Mouse (Mus musculus) kidney, embryonic 14.5 days (tissue): ENCODE measurements at regions not wholly inside any gene's neighbourhood (a gene's known extent, or its start where the extent isn't known, plus 50 kb on each side); places are given as distances from the start of the nearest gene placed in this dataset.

Experiments
- ATAC-seq: fragments of 200-750 bp; cut with Nextera tagmentation; 2 replicates; pipeline ENCODE4 v1.8.0; 2017; ENCODE audit warnings: moderate number of reproducible peaks, mild to moderate bottlenecking, moderate TSS enrichment, moderate library complexity; ENCODE audit not compliant: low FRiP score, low TSS enrichment
- H3K27ac ChIP-seq: fragments of 300-500 bp; sonication (generic); 2 replicates; pipeline ENCODE4 v1.5.1; 2014; ENCODE audit warnings: low read depth, mild to moderate bottlenecking, low read length, moderate library complexity, mixed read lengths
- H3K27me3 ChIP-seq: fragments of 300-500 bp; sonication (generic); 2 replicates; pipeline ENCODE4 v1.6.1; 2014; ENCODE audit warnings: mild to moderate bottlenecking, low read length; ENCODE audit not compliant: control insufficient read depth, insufficient read depth
- H3K36me3 ChIP-seq: fragments of 300-500 bp; sonication (generic); 2 replicates; pipeline ENCODE4 v1.6.1; 2014; ENCODE audit warnings: low read length, mixed read lengths; ENCODE audit not compliant: control insufficient read depth, insufficient read depth
- H3K4me1 ChIP-seq: fragments of 300-500 bp; sonication (generic); 2 replicates; pipeline ENCODE4 v1.6.1; 2014; ENCODE audit warnings: low read length, mixed read lengths; ENCODE audit not compliant: control insufficient read depth, insufficient read depth
- H3K4me2 ChIP-seq: fragments of 300-500 bp; sonication (generic); replicated peaks from 2 replicates; pipeline ENCODE4 v1.6.1; 2014; ENCODE audit warnings: low read depth, mild to moderate bottlenecking, low read length
- H3K4me3 ChIP-seq: fragments of 300-500 bp; sonication (generic); 2 replicates; pipeline ENCODE4 v1.5.1; 2014; ENCODE audit warnings: mild to moderate bottlenecking, low read length
- H3K9ac ChIP-seq: fragments of 300-500 bp; sonication (generic); 2 replicates; pipeline ENCODE4 v1.6.1; 2014; ENCODE audit warnings: low read depth, mild to moderate bottlenecking, low read length, moderate library complexity
- H3K9me3 ChIP-seq: fragments of 300-500 bp; sonication (generic); 2 replicates; pipeline ENCODE4 v1.6.1; 2016; ENCODE audit warnings: low read length; ENCODE audit not compliant: control insufficient read depth
- WGBS: fragments of 180-500 bp; shearing (Covaris S2); extraction: QIAGEN DNeasy Blood & Tissue Kit; methylation state at CpG from one replicate; pipeline ENCODE4 v1.1.7; 2014; 5-methylcytosine and 5-hydroxymethylcytosine counted together

DNA sequence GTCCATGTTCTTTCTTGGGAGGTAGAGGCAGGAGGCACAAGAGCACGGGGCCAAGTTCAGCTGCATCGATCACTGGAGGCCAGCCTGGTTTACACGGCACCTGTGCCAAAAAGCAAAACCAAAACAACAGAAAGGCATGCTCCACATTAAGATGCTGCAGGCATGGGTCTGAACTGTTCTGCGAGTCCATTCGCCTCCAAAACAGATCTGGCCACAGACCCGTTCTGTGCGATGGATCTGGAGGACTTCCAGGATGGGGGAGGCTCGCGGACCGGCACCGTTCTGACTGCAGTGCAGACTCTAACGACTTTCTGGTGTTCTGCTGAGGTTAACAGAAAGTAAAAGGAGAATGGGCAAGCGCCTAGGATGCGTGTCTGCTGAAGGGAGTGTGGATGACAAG lies 52.3 kb downstream of the A230072I06Rik start:
- H3K4me1 ChIP-seq, result peaks cover 7% of the 10 kb centered on the region
- no peaks in the 10 kb centered on the region for H3K9me3 ChIP-seq
- no peak overlapping the region for H3K27ac ChIP-seq
- ATAC-seq, result no peak
- peaks cover 18% of the 10 kb centered on the region for H3K27me3 ChIP-seq
- H3K9ac ChIP-seq, result no peak overlapping the region
- no peak overlapping the region for H3K4me3 ChIP-seq
- no peak overlapping the region for H3K4me2 ChIP-seq
- H3K36me3 ChIP-seq, result no peaks in the 10 kb centered on the region
- 69% methylated on average over 14 of the region's 14 CpGs for WGBS

DNA sequence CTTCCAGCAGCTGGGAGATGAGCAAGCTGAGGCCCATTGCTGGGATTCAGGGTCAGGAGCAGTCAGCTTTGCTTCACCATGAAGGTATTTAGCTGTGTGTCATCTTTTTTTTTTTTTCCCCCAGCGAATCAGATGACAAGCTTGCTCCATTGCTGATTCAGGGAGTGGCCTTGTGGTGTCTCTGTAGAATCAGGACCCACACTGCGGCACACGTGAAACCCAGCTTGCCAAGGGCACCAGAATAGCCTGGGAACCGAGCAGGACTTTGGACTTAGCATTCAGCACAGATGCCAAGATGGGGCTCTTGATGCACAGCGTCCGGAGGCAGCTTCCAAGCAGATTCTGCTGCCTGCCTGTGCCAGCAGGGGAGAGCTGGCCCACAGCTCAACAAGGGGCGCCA lies 53.0 kb downstream of the A230072I06Rik start:
- Histone ChIP-seq H3K9ac (no peak overlapping the region), H3K27me3 (peaks cover 25% of the 10 kb centered on the region), H3K4me1 (peaks cover 7% of the 10 kb centered on the region), H3K4me3 (no peak overlapping the region), H3K4me2 (no peak overlapping the region), H3K36me3 (no peaks in the 10 kb centered on the region), H3K9me3 (no peaks in the 10 kb centered on the region), H3K27ac (no peak overlapping the region)
- 84% methylated on average over 7 of the region's 7 CpGs for WGBS
- ATAC-seq, result no peak

DNA sequence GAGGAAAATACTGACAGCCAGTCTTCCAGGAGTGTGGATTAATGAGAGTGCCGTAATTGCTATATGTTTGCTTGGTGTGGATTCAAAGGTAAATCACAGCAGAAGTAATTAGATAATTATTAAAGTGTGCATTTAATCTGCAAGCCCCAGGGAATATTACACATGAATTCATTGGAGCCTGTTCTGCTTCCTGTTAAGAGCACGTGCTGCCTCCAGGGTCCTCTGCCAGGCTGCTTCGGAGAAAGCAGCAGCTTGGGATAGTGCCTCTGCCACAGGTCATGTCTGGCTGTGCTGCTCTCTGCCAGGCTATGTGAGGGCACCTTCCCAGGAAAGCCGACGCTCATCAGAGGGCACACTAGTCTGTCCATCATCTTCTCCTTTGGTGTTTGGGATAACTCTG lies 55.5 kb downstream of the A230072I06Rik start:
- Histone ChIP-seq H3K9ac (no peak overlapping the region), H3K27ac (no peak overlapping the region), H3K27me3 (peaks cover 21% of the 10 kb centered on the region), H3K36me3 (no peaks in the 10 kb centered on the region), H3K4me1 (peaks cover 7% of the 10 kb centered on the region), H3K4me2 (no peak overlapping the region), H3K9me3 (no peaks in the 10 kb centered on the region), H3K4me3 (no peak overlapping the region)
- no peak for ATAC-seq
- WGBS, result 55% methylated on average over 5 of the region's 5 CpGs

DNA sequence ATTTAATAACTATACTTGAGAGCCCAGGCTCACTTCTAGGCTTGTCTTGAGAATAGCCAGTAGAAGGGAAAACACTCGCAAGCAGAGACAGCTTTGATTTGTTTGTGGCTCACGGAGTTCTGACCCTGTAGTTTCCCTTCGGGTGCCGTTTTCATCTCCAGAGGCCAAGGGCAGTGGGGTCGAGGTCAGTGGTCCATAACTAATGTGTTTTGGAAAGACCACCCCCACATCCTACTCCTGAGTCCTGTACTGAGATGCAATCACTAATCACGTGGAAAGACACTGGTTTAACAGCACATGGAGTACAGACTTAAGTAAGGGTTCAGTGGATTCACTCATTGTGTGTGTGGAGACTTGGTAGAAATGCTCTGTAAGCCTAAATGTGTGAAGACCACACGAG lies 56.0 kb downstream of the A230072I06Rik start:
- Histone ChIP-seq H3K27ac (no peak overlapping the region), H3K27me3 (peaks cover 21% of the 10 kb centered on the region), H3K9ac (no peak overlapping the region), H3K9me3 (no peaks in the 10 kb centered on the region), H3K4me3 (no peak overlapping the region), H3K36me3 (no peaks in the 10 kb centered on the region), H3K4me1 (peaks cover 7% of the 10 kb centered on the region), H3K4me2 (no peak overlapping the region)
- ATAC-seq, result 0 out of 2 replicates have a peak, but pooled peaks have one; percentile 19
- WGBS, result 9% methylated on average over 7 of the region's 7 CpGs

DNA sequence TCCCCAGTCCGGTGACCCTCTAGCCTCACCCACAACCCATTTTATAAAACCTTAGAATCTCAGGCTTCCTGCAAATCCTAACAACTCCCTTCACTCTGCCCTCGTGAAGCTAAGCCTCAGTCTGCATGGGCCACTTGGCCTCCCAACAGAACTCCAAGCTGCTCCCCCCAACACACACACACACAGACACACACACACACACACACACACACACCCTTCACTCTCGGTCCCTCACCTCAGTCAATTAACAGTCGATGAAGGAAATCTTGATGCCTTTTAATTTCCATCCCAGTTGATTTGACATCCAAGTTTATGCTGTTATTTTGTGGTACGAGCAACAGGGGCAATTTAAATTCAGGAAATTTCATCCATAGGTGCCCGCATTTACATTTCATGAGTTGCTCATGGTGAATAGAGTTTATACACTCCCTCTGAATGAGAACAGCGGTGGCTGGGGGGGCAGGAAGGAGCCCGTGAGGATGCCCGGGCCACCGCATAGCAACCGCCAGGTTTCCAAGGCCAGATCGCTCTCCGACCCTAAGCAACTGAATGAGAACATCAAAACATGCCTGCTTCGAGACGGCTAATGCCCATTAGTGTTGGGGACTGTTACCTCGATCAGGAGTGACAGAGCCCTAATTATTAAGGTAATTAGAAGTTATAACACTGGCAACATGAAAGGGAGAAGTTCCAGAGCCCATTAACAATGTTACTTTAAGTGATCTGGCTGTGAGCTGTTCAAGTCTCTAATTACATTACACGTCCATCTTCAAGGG lies 55.8 kb upstream of the Sox1 start:
- 52% methylated on average over 17 of the region's 17 CpGs for WGBS
- Histone ChIP-seq H3K27me3 (peaks cover 12% of the 10 kb centered on the region), H3K9me3 (no peaks in the 10 kb centered on the region), H3K27ac (no peak overlapping the region), H3K9ac (no peak overlapping the region), H3K4me3 (no peak overlapping the region), H3K36me3 (no peaks in the 10 kb centered on the region), H3K4me2 (no peak overlapping the region), H3K4me1 (peaks cover 4% of the 10 kb centered on the region)
- no peak for ATAC-seq

DNA sequence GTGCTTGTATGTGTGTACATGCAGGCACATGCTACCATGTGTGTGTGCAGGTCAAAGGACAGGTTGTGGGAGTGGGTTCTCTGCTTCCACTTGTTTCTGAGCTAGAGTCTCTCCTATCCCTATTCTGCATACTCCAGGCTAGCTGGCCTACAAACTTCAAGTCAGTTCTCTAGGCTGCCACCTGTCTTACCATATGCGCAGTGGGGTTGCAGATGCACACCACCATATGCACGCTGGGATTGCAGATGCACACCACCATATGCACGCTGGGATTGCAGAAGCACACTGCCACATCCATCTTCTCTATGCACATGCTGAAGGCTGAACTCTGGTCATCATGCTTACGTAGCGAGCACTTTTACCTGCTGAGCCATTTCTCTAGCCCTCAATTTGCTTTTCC lies 54.1 kb upstream of the Sox1 start:
- Histone ChIP-seq H3K27ac (no peak overlapping the region), H3K4me2 (no peak overlapping the region), H3K9ac (no peak overlapping the region), H3K36me3 (no peaks in the 10 kb centered on the region), H3K27me3 (peaks cover 9% of the 10 kb centered on the region), H3K9me3 (no peaks in the 10 kb centered on the region), H3K4me3 (no peak overlapping the region), H3K4me1 (no peaks in the 10 kb centered on the region)
- ATAC-seq, result no peak
- 92% methylated on average over 5 of the region's 5 CpGs for WGBS
